Mouse (Mus musculus) kidney, postnatal 0 days (tissue): Measurements from ENCODE around the gene Pcdh15. TPM values are rescaled to one million over a fixed set of nuclear protein-coding genes. Genes with fewer than 3 reads are reported as not detected.
A peak's percentile ranks its signal among the peaks of the same experiment; 100 is the strongest.

Experiments used
- ATAC-seq: fragments of 200-750 bp; cut with Nextera tagmentation; replicated peaks from 2 replicates; pipeline ENCODE4 v1.8.0; 2017; ENCODE audit warnings: low read depth, moderate number of reproducible peaks, moderate TSS enrichment, moderate library complexity; ENCODE audit not compliant: low FRiP score
- DNase-seq: peaks from one replicate; pipeline ENCODE4 v3.0.0-alpha.2; 2016; ENCODE audit warnings: low spot score
- H3K27ac ChIP-seq: fragments of 300-500 bp; sonication (generic); 2 replicates; pipeline ENCODE4 v1.5.1; 2014; ENCODE audit warnings: mild to moderate bottlenecking
- H3K27me3 ChIP-seq: fragments of 300-500 bp; sonication (generic); 2 replicates; pipeline ENCODE4 v1.6.1; 2014; ENCODE audit warnings: low read length, mixed read lengths; ENCODE audit not compliant: insufficient read depth
- H3K36me3 ChIP-seq: fragments of 300-500 bp; sonication (generic); 2 replicates; pipeline ENCODE4 v1.6.1; 2014; ENCODE audit warnings: low read length, mixed read lengths; ENCODE audit not compliant: insufficient read depth
- H3K4me1 ChIP-seq: fragments of 300-500 bp; sonication (generic); replicated peaks from 2 replicates; pipeline ENCODE4 v1.6.1; 2014; ENCODE audit warnings: antibody characterized with exemption, low read length, mixed read lengths; ENCODE audit not compliant: insufficient read depth
- H3K4me2 ChIP-seq: fragments of 300-500 bp; sonication (generic); 2 replicates; pipeline ENCODE4 v1.6.1; 2014; ENCODE audit warnings: mild to moderate bottlenecking, low read length, moderate library complexity, mixed read lengths
- H3K4me3 ChIP-seq: fragments of 300-500 bp; sonication (generic); replicated peaks from 2 replicates; pipeline ENCODE4 v1.5.1; 2014; ENCODE audit warnings: low read depth, low read length
- H3K9ac ChIP-seq: fragments of 300-500 bp; sonication (generic); 2 replicates; pipeline ENCODE4 v1.6.1; 2014; ENCODE audit warnings: low read depth, low read length
- H3K9me3 ChIP-seq: fragments of 300-500 bp; sonication (generic); replicated peaks from 2 replicates; pipeline ENCODE4 v1.6.1; 2016; ENCODE audit warnings: low read length, inconsistent platforms, mixed read lengths
- CTCF ChIP-seq: IDR thresholded peaks from 2 replicates; pipeline ENCODE4 v1.5.1; 2016; ENCODE audit warnings: antibody characterized with exemption, low read depth, mild to moderate bottlenecking, moderate library complexity
- WGBS: fragments of 180-500 bp; shearing (Covaris S2); extraction: QIAGEN DNeasy Blood & Tissue Kit; methylation state at CpG from one replicate; pipeline ENCODE4 v1.1.7; 2014; 5-methylcytosine and 5-hydroxymethylcytosine counted together
- polyA plus RNA-seq: library from polyadenylated mRNA; unstranded; fragments of >200 nt; fragmentation: Nextera tagmentation; extraction: Ambion mirVana; gene quantifications from 2 replicates; pipeline ENCODE4 v1.2.1, GENCODE M21; 2015

Pcdh15 gene
- polyA plus RNA-seq, 1 experiment from 2014 or later: 0.33 TPM

DNA sequence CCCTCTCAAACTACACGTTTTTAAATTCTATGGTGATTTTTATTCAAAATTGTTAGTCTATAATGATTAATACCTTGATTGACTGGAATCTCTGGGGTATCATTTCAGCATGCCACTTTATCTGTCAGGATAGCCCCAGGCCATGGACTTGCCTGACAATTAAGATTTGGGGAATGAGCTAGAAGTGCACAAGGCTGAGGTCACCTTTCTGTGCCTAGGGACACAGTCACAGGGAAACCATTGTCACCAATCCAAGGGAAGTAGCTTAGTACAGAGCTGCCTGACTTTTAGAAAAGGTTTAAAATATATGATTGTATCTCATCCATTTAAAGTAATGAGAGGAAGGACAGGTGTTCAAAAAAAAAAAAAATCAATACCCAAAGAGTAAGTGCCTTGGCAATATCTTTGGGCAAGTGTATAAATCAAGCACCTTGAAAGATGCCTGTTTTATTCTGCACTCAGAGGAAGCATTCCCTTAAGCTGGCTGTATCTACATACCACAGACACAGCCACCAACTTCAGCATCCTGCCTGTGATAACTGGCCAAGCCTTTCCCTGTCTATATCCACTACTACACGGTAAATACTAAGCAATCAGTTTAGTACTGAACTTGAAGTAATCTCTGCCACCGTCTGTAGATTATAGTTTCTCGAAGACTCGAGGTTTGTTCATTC lies 779.0 kb downstream of the Pcdh15 start:
- TF ChIP-seq CTCF: no peak
- ATAC-seq: no peak

DNA sequence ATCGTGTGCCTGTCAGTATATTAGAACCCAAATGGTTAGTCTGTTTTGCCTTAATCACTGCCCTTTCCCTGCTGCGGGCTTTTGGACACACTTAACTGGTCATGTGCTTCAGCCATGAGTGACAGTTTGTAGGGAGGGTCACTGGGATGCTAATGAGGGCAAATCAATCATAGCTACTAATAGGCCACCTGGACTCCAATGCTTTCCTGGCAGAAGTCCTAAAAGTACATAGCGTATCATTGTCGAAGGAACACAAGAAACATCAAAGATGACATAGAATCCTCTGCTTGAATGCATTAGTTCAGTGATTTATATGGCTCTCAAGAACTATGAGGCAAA lies 779.6 kb downstream of the Pcdh15 start:
- H3K4me2 ChIP-seq: no peak overlapping the region
- H3K27me3 ChIP-seq: no peaks in the 10 kb centered on the region
- H3K27ac ChIP-seq: no peak overlapping the region
- ATAC-seq (no peak; the same call in 1 of the 2 replicates), DNase-seq (peak; percentile 35)
- no peaks in the 10 kb centered on the region for H3K4me1 ChIP-seq
- H3K9ac ChIP-seq: no peak overlapping the region
- no peak overlapping the region for H3K4me3 ChIP-seq
- no peaks in the 10 kb centered on the region for H3K9me3 ChIP-seq
- WGBS: 29% methylated on average over 4 of the region's 4 CpGs
- H3K36me3 ChIP-seq: no peaks in the 10 kb centered on the region
- no peak for TF ChIP-seq CTCF

More for the DNA sequence above, 779.0 kb downstream of the Pcdh15 start:
- no peak overlapping the region for H3K4me2 ChIP-seq
- WGBS: 38% methylated on average over 5 of the region's 5 CpGs
- H3K36me3 ChIP-seq: no peaks in the 10 kb centered on the region
- H3K9ac ChIP-seq: no peak overlapping the region
- no peak for DNase-seq
- H3K4me3 ChIP-seq: no peak overlapping the region
- no peak overlapping the region for H3K27ac ChIP-seq
- H3K4me1 ChIP-seq: no peaks in the 10 kb centered on the region
- H3K27me3 ChIP-seq: no peaks in the 10 kb centered on the region
- no peaks in the 10 kb centered on the region for H3K9me3 ChIP-seq

DNA sequence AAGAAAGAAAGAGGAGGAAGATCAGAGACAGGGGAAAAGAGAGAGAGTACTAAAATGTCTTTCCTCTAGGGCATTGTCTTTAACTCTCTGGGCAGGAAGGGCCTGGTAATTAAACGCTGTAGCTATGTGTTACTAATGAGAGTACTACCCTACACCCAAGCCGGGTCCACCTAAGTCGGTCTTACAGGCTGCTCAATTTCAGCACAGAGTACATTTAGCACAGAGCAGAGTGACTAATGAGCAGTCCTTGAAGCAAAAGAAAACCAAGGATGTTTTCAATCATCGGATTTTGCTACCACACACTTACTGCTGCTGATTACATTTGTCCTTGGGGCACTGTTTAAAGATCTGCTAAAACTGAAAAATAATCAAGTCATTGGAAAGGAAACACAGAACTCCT lies 788.6 kb downstream of the Pcdh15 start:
- Histone ChIP-seq H3K36me3 (no peaks in the 10 kb centered on the region), H3K9me3 (no peaks in the 10 kb centered on the region), H3K27me3 (no peaks in the 10 kb centered on the region), H3K27ac (no peak overlapping the region), H3K9ac (no peak overlapping the region), H3K4me1 (no peaks in the 10 kb centered on the region), H3K4me2 (no peak overlapping the region), H3K4me3 (no peak overlapping the region)
- no peak for TF ChIP-seq CTCF
- ATAC-seq (no peak), DNase-seq (no peak)
- WGBS: 65% methylated on average over 4 of the region's 4 CpGs

DNA sequence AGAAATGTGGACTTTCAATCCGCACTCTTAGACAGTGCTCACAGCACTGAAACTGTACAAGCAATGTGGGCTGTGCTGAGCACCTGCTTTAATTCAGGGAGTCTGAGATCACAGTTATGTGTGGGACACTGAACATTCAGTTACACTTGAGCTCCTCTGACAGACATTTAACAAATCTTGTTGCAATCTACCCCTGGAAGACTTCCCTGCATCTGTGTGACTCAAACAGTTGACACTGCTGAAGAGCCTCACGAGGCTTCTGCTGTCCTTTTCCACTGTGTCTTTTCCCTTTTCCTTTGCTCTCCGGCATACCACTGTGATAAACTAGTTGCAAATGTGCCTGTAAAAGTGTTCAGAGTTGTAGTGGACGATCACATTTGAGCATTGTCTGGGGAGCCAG lies 793.1 kb downstream of the Pcdh15 start:
- 55% methylated on average over 4 of the region's 4 CpGs for WGBS
- no peak for TF ChIP-seq CTCF
- no peak overlapping the region for H3K4me3 ChIP-seq
- ATAC-seq: no peak
- H3K4me2 ChIP-seq: no peak overlapping the region
- H3K27ac ChIP-seq: no peak overlapping the region
- no peaks in the 10 kb centered on the region for H3K27me3 ChIP-seq
- no peaks in the 10 kb centered on the region for H3K9me3 ChIP-seq
- peak; percentile 6 for DNase-seq
- H3K4me1 ChIP-seq: no peaks in the 10 kb centered on the region
- no peaks in the 10 kb centered on the region for H3K36me3 ChIP-seq
- no peak overlapping the region for H3K9ac ChIP-seq

DNA sequence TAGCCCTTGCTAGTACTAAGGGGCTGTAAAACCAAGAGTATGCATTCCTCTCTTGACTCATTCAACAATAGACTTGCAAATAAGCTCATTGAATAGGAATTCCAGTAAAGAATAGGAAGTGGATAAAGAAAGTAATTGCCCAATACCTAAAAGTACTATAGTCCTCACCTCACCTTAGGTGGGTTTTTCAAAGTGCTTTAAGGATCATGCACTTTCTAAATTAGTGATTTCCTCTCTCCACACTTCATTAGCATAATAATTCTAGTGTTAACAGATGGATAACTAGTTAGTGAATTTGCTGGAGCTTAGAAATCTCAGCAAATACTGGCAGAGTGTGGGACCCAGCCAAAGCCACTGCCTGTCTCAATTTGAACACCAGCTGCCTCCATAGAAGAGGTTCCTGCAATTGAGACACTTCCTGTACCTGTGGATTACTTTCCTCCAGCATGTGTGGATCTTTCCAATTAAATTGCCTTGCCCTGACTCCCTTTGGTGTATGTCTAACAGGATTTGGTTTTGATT lies 797.0 kb downstream of the Pcdh15 start:
- no peak overlapping the region for H3K27ac ChIP-seq
- no peaks in the 10 kb centered on the region for H3K27me3 ChIP-seq
- no peak overlapping the region for H3K4me3 ChIP-seq
- no peak overlapping the region for H3K9ac ChIP-seq
- TF ChIP-seq CTCF: no peak
- no peaks in the 10 kb centered on the region for H3K36me3 ChIP-seq
- ATAC-seq (no peak), DNase-seq (no peak)
- no peaks in the 10 kb centered on the region for H3K9me3 ChIP-seq
- no peak overlapping the region for H3K4me2 ChIP-seq
- H3K4me1 ChIP-seq: no peaks in the 10 kb centered on the region

DNA sequence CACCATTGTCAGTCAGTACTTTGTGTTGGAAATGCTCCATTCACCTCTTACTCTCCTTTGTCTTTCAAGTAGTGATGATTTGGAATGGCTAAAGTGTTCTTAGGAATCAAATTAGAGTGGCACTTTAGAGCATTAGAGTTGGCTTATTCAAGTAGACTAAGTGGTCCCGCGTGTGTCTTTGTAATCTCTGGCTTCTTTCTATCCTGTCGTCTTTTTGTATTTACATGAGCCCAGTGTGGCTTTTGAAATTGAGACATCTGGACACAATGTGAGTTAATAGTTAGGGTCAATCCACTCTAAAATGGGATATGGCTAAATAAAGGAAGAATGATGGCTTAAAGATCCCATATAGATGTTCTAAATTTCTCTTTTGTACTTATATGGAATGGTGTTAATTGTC lies 800.0 kb downstream of the Pcdh15 start:
- H3K9ac ChIP-seq: no peak overlapping the region
- WGBS: 90% methylated on average over 3 of the region's 3 CpGs
- no peak for DNase-seq

DNA sequence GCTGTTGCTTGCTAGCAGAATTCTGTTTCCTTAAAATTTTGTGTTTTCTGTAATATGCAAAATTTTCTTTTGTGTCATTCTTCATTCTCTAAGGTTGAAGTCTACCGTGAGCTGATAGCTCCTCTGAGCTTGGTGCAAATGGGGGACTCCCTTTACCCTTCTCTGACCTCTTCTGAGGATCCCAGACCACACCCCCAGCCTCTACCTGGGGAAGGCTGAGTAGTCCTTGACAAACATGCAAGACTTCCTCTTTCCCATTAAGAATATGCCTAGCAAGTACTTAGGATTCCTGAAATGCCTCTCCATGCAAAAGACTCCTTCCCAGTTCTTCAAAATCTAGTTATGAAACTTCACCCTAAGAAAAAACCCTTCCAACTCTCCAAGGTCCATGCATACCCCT lies 808.5 kb downstream of the Pcdh15 start:
- ATAC-seq (no peak), DNase-seq (no peak)
- no peaks in the 10 kb centered on the region for H3K9me3 ChIP-seq
- no peaks in the 10 kb centered on the region for H3K27me3 ChIP-seq
- no peak overlapping the region for H3K4me2 ChIP-seq
- no peak overlapping the region for H3K4me3 ChIP-seq
- H3K4me1 ChIP-seq: no peaks in the 10 kb centered on the region
- 86% methylated on average over 1 of the region's 1 CpGs for WGBS
- TF ChIP-seq CTCF: no peak
- no peaks in the 10 kb centered on the region for H3K36me3 ChIP-seq
- no peak overlapping the region for H3K9ac ChIP-seq
- H3K27ac ChIP-seq: no peak overlapping the region

More for the DNA sequence above, 800.0 kb downstream of the Pcdh15 start:
- ATAC-seq: no peak
- Histone ChIP-seq H3K36me3 (no peaks in the 10 kb centered on the region), H3K4me3 (no peak overlapping the region), H3K4me1 (no peaks in the 10 kb centered on the region), H3K27ac (no peak overlapping the region), H3K4me2 (no peak overlapping the region), H3K9me3 (no peaks in the 10 kb centered on the region), H3K27me3 (no peaks in the 10 kb centered on the region)
- no peak for TF ChIP-seq CTCF
